Mouse (Mus musculus) liver, adult 2 months (tissue): ENCODE results near the gene Lancl3.

Experiments used
- CTCF ChIP-seq: fragments of 200-500 bp; IDR thresholded peaks from 2 replicates; pipeline ENCODE4 v1.5.1; 2011; ENCODE audit warnings: low read depth, low read length, control low read depth
- POLR2A ChIP-seq: fragments of 200-500 bp; IDR thresholded peaks from 2 replicates; pipeline ENCODE4 v1.6.1; 2011; ENCODE audit warnings: low read length, control low read depth; ENCODE audit not compliant: insufficient read depth; ENCODE audit errors: extremely low read depth

GRCm38 (mm10) chrX:9256766-9257165 lies 57.1 kb downstream of the Lancl3 start, which contains the start of gene Gm14862:
- no peak for TF ChIP-seq POLR2A
- TF ChIP-seq CTCF = no peak
